Mouse (Mus musculus) left cerebral cortex, adult 18-20 months (tissue): ENCODE measurements around the gene Ctnna2. TPM values are rescaled to one million over a fixed set of nuclear protein-coding genes. Genes with fewer than 3 reads are reported as not detected.
A peak's percentile ranks its signal among the peaks of the same experiment; 100 is the strongest.

ENCODE experiments used
- DNase-seq, 2 experiments: peaks; one replicate each; pipeline ENCODE4 v3.0.0; 2021 to 2022; ENCODE audit warnings: low spot score in 2 of 2, mixed read lengths in 1 of 2
- total RNA-seq, 2 experiments: library from RNA; stranded (reverse); gene quantifications; 2 replicates each; pipeline ENCODE4 v1.2.3; 2021

Gene Ctnna2
- total RNA-seq, 2 experiments from 2014 or later = 104 to 109 TPM

- no peak for DNase-seq
Measured at GRCm38 (mm10) chr6:77288402-77288801, 691.1 kb downstream of the Ctnna2 start.

GRCm38 (mm10) chr6:77286317-77286716 is 693.2 kb downstream of the Ctnna2 start:
- no peak for DNase-seq

GRCm38 (mm10) chr6:77278794-77279193 is 700.7 kb downstream of the Ctnna2 start:
- DNase-seq = peak; percentile 40 to 49

GRCm38 (mm10) chr6:77265163-77265562 is 714.3 kb downstream of the Ctnna2 start:
- DNase-seq = no peak

GRCm38 (mm10) chr6:77257358-77258105 is 722.0 kb downstream of the Ctnna2 start:
- peak; percentile 53 to 54 for DNase-seq

GRCm38 (mm10) chr6:77256348-77256747 is 723.2 kb downstream of the Ctnna2 start:
- no peak for DNase-seq

- DNase-seq = no peak
Measured at GRCm38 (mm10) chr6:77253480-77253879, 726.0 kb downstream of the Ctnna2 start.

GRCm38 (mm10) chr6:77243541-77244231 is 735.8 kb downstream of the Ctnna2 start:
- DNase-seq = peak; percentile 46 to 53

GRCm38 (mm10) chr6:77242601-77243406 is 736.7 kb downstream of the Ctnna2 start, which contains the start of gene Lrrtm1:
Gene Lrrtm1, plus strand, starts transcription at chr6:77242689.
- peak; percentile 77 to 86 for DNase-seq

- DNase-seq = no peak
Measured at GRCm38 (mm10) chr6:77240426-77240825, 739.1 kb downstream of the Ctnna2 start.

GRCm38 (mm10) chr6:77222849-77223638 is 756.5 kb downstream of the Ctnna2 start:
- peak; percentile 62 to 82 for DNase-seq

- no peak for DNase-seq
Measured at GRCm38 (mm10) chr6:77220776-77221175, 758.7 kb downstream of the Ctnna2 start.

- DNase-seq = peak in 1 of 2 experiments; percentile 42
Measured at GRCm38 (mm10) chr6:77218875-77219274, 760.6 kb downstream of the Ctnna2 start.

GRCm38 (mm10) chr6:77215322-77215721 is 764.2 kb downstream of the Ctnna2 start:
- no peak for DNase-seq

- DNase-seq = no peak
Measured at GRCm38 (mm10) chr6:77213757-77214409, 765.6 kb downstream of the Ctnna2 start.

- no peak for DNase-seq
Measured at GRCm38 (mm10) chr6:77209929-77210328, 769.6 kb downstream of the Ctnna2 start.

GRCm38 (mm10) chr6:77209183-77209582 is 770.3 kb downstream of the Ctnna2 start:
- DNase-seq = peak; percentile 26 to 54

- DNase-seq = no peak
Measured at GRCm38 (mm10) chr6:77199375-77199774, 780.1 kb downstream of the Ctnna2 start.

- DNase-seq = no peak
Measured at GRCm38 (mm10) chr6:77196650-77197049, 782.8 kb downstream of the Ctnna2 start.

GRCm38 (mm10) chr6:77191635-77192034 is 787.9 kb downstream of the Ctnna2 start:
- no peak for DNase-seq
